Mouse (Mus musculus): Measurements from ENCODE around the gene Anks1. TPM values are rescaled to one million over a fixed set of nuclear protein-coding genes. Genes with fewer than 3 reads are reported as not detected.

The Anks1 gene
- polyA plus RNA-seq, 1 experiment from 2014 or later: 43.6 TPM

GRCm38 (mm10) chr17:27938121-27938754 lies 29.1 kb downstream of the Anks1 start:
- no peak overlapping the region for H3K4me3 ChIP-seq (ENCODE audit: low read depth, low read length)
- H3K27ac ChIP-seq (ENCODE audit: low read depth, low read length): no peak overlapping the region
- H3K27me3 ChIP-seq (ENCODE audit: control insufficient read depth, insufficient read depth, low read length): no peaks in the 10 kb centered on the region
- H3K36me3 ChIP-seq (ENCODE audit: control insufficient read depth, insufficient read depth, low read length): no peaks in the 10 kb centered on the region
- no peak overlapping the region for H3K9ac ChIP-seq (ENCODE audit: low read depth, low read length)
- no peak for DNase-seq (ENCODE audit: low spot score)
- H3K9me3 ChIP-seq (ENCODE audit: control insufficient read depth, low read length): no peaks in the 10 kb centered on the region
- no peak for ATAC-seq (ENCODE audit: low FRiP score)
- no peak overlapping the region for H3K4me2 ChIP-seq (replicated peaks; ENCODE audit: low read depth, low read length)
- H3K4me1 ChIP-seq (replicated peaks; ENCODE audit: control insufficient read depth, insufficient read depth, low read length): no peaks in the 10 kb centered on the region
- 84% methylated on average over 12 of the region's 12 CpGs for WGBS

GRCm38 (mm10) chr17:27939028-27939427 lies 29.9 kb downstream of the Anks1 start:
- DNase-seq (ENCODE audit: low spot score) (no peak), ATAC-seq (ENCODE audit: low FRiP score) (no peak)
- Histone ChIP-seq H3K36me3 (ENCODE audit: control insufficient read depth, insufficient read depth, low read length) (no peaks in the 10 kb centered on the region), H3K27me3 (ENCODE audit: control insufficient read depth, insufficient read depth, low read length) (no peaks in the 10 kb centered on the region), H3K9me3 (ENCODE audit: control insufficient read depth, low read length) (no peaks in the 10 kb centered on the region), H3K4me2 (replicated peaks; ENCODE audit: low read depth, low read length) (no peak overlapping the region), H3K27ac (ENCODE audit: low read depth, low read length) (no peak overlapping the region), H3K4me3 (ENCODE audit: low read depth, low read length) (no peak overlapping the region), H3K9ac (ENCODE audit: low read depth, low read length) (no peak overlapping the region), H3K4me1 (replicated peaks; ENCODE audit: control insufficient read depth, insufficient read depth, low read length) (no peaks in the 10 kb centered on the region)
- WGBS: 86% methylated on average over 5 of the region's 5 CpGs

- H3K4me3 ChIP-seq (ENCODE audit: low read depth, low read length): no peak overlapping the region
- no peaks in the 10 kb centered on the region for H3K4me1 ChIP-seq (replicated peaks; ENCODE audit: control insufficient read depth, insufficient read depth, low read length)
- DNase-seq (ENCODE audit: low spot score) (no peak), ATAC-seq (ENCODE audit: low FRiP score) (no peak)
- H3K36me3 ChIP-seq (ENCODE audit: control insufficient read depth, insufficient read depth, low read length): no peaks in the 10 kb centered on the region
- no peaks in the 10 kb centered on the region for H3K9me3 ChIP-seq (ENCODE audit: control insufficient read depth, low read length)
- H3K9ac ChIP-seq (ENCODE audit: low read depth, low read length): no peak overlapping the region
- H3K27me3 ChIP-seq (ENCODE audit: control insufficient read depth, insufficient read depth, low read length): no peaks in the 10 kb centered on the region
- H3K4me2 ChIP-seq (replicated peaks; ENCODE audit: low read depth, low read length): no peak overlapping the region
- WGBS: 73% methylated on average over 4 of the region's 4 CpGs
- no peak overlapping the region for H3K27ac ChIP-seq (ENCODE audit: low read depth, low read length)
These were observed 31.2 kb downstream of the Anks1 start for GRCm38 (mm10) chr17:27940352-27940751.

GRCm38 (mm10) chr17:27941178-27941577 lies 32.1 kb downstream of the Anks1 start:
- Histone ChIP-seq H3K4me1 (replicated peaks; ENCODE audit: control insufficient read depth, insufficient read depth, low read length) (no peaks in the 10 kb centered on the region), H3K4me3 (ENCODE audit: low read depth, low read length) (no peak overlapping the region), H3K9me3 (ENCODE audit: control insufficient read depth, low read length) (no peaks in the 10 kb centered on the region), H3K36me3 (ENCODE audit: control insufficient read depth, insufficient read depth, low read length) (no peaks in the 10 kb centered on the region), H3K27ac (ENCODE audit: low read depth, low read length) (no peak overlapping the region), H3K9ac (ENCODE audit: low read depth, low read length) (no peak overlapping the region), H3K27me3 (ENCODE audit: control insufficient read depth, insufficient read depth, low read length) (no peaks in the 10 kb centered on the region), H3K4me2 (replicated peaks; ENCODE audit: low read depth, low read length) (no peak overlapping the region)
- WGBS: 76% methylated on average over 5 of the region's 5 CpGs
- DNase-seq (ENCODE audit: low spot score): no peak
- no peak for ATAC-seq (ENCODE audit: low FRiP score)

GRCm38 (mm10) chr17:27941698-27942097 lies 32.6 kb downstream of the Anks1 start:
- H3K36me3 ChIP-seq (ENCODE audit: control insufficient read depth, insufficient read depth, low read length): no peaks in the 10 kb centered on the region
- ATAC-seq (ENCODE audit: low FRiP score) (no peak), DNase-seq (ENCODE audit: low spot score) (no peak)
- H3K4me2 ChIP-seq (replicated peaks; ENCODE audit: low read depth, low read length): no peak overlapping the region
- H3K4me3 ChIP-seq (ENCODE audit: low read depth, low read length): no peak overlapping the region
- no peak overlapping the region for H3K27ac ChIP-seq (ENCODE audit: low read depth, low read length)
- H3K27me3 ChIP-seq (ENCODE audit: control insufficient read depth, insufficient read depth, low read length): no peaks in the 10 kb centered on the region
- no peaks in the 10 kb centered on the region for H3K4me1 ChIP-seq (replicated peaks; ENCODE audit: control insufficient read depth, insufficient read depth, low read length)
- H3K9me3 ChIP-seq (ENCODE audit: control insufficient read depth, low read length): no peaks in the 10 kb centered on the region
- WGBS: 70% methylated on average over 2 of the region's 2 CpGs
- H3K9ac ChIP-seq (ENCODE audit: low read depth, low read length): no peak overlapping the region; the same call in 1 of the 2 replicates

- Histone ChIP-seq H3K4me1 (replicated peaks; ENCODE audit: control insufficient read depth, insufficient read depth, low read length) (no peaks in the 10 kb centered on the region), H3K4me2 (replicated peaks; ENCODE audit: low read depth, low read length) (no peak overlapping the region), H3K4me3 (ENCODE audit: low read depth, low read length) (no peak overlapping the region), H3K36me3 (ENCODE audit: control insufficient read depth, insufficient read depth, low read length) (no peaks in the 10 kb centered on the region), H3K27ac (ENCODE audit: low read depth, low read length) (no peak overlapping the region), H3K27me3 (ENCODE audit: control insufficient read depth, insufficient read depth, low read length) (no peaks in the 10 kb centered on the region), H3K9me3 (ENCODE audit: control insufficient read depth, low read length) (no peaks in the 10 kb centered on the region), H3K9ac (ENCODE audit: low read depth, low read length) (no peak overlapping the region)
- 92% methylated on average over 4 of the region's 4 CpGs for WGBS
- DNase-seq (ENCODE audit: low spot score) (no peak), ATAC-seq (ENCODE audit: low FRiP score) (no peak)
These were observed 33.0 kb downstream of the Anks1 start for GRCm38 (mm10) chr17:27942131-27942530.

- Histone ChIP-seq H3K4me1 (replicated peaks; ENCODE audit: control insufficient read depth, insufficient read depth, low read length) (no peaks in the 10 kb centered on the region), H3K4me2 (replicated peaks; ENCODE audit: low read depth, low read length) (no peak overlapping the region), H3K9ac (ENCODE audit: low read depth, low read length) (no peak overlapping the region), H3K27me3 (ENCODE audit: control insufficient read depth, insufficient read depth, low read length) (no peaks in the 10 kb centered on the region), H3K36me3 (ENCODE audit: control insufficient read depth, insufficient read depth, low read length) (no peaks in the 10 kb centered on the region), H3K27ac (ENCODE audit: low read depth, low read length) (peak overlapping the region; percentile 27; the same call in 1 of the 2 replicates), H3K9me3 (ENCODE audit: control insufficient read depth, low read length) (no peaks in the 10 kb centered on the region), H3K4me3 (ENCODE audit: low read depth, low read length) (no peak overlapping the region)
- no peak for DNase-seq (ENCODE audit: low spot score)
- no peak for ATAC-seq (ENCODE audit: low FRiP score)
- 69% methylated on average over 6 of the region's 6 CpGs for WGBS
These were observed 36.6 kb downstream of the Anks1 start for GRCm38 (mm10) chr17:27945546-27946216.

- DNase-seq (ENCODE audit: low spot score): no peak
- 84% methylated on average over 8 of the region's 8 CpGs for WGBS
- no peak overlapping the region for H3K4me2 ChIP-seq (replicated peaks; ENCODE audit: low read depth, low read length)
- H3K27ac ChIP-seq (ENCODE audit: low read depth, low read length): no peak overlapping the region
- no peak overlapping the region for H3K9ac ChIP-seq (ENCODE audit: low read depth, low read length)
- no peak for ATAC-seq (ENCODE audit: low FRiP score)
- no peak overlapping the region for H3K4me3 ChIP-seq (ENCODE audit: low read depth, low read length)
- H3K9me3 ChIP-seq (ENCODE audit: control insufficient read depth, low read length): no peaks in the 10 kb centered on the region
- no peaks in the 10 kb centered on the region for H3K36me3 ChIP-seq (ENCODE audit: control insufficient read depth, insufficient read depth, low read length)
- no peaks in the 10 kb centered on the region for H3K4me1 ChIP-seq (replicated peaks; ENCODE audit: control insufficient read depth, insufficient read depth, low read length)
- H3K27me3 ChIP-seq (ENCODE audit: control insufficient read depth, insufficient read depth, low read length): no peaks in the 10 kb centered on the region
These were observed 37.3 kb downstream of the Anks1 start for GRCm38 (mm10) chr17:27946371-27946770.

- H3K27ac ChIP-seq (ENCODE audit: low read depth, low read length): 0 out of 2 replicates have a peak overlapping the region, but pooled peaks have one; percentile 17
- H3K4me2 ChIP-seq (replicated peaks; ENCODE audit: low read depth, low read length): no peak overlapping the region
- DNase-seq (ENCODE audit: low spot score) (no peak), ATAC-seq (ENCODE audit: low FRiP score) (no peak)
- no peaks in the 10 kb centered on the region for H3K27me3 ChIP-seq (ENCODE audit: control insufficient read depth, insufficient read depth, low read length)
- no peak overlapping the region for H3K4me3 ChIP-seq (ENCODE audit: low read depth, low read length)
- H3K9ac ChIP-seq (ENCODE audit: low read depth, low read length): no peak overlapping the region
- no peaks in the 10 kb centered on the region for H3K9me3 ChIP-seq (ENCODE audit: control insufficient read depth, low read length)
- H3K36me3 ChIP-seq (ENCODE audit: control insufficient read depth, insufficient read depth, low read length): no peaks in the 10 kb centered on the region
- WGBS: 81% methylated on average over 2 of the region's 2 CpGs
- no peaks in the 10 kb centered on the region for H3K4me1 ChIP-seq (replicated peaks; ENCODE audit: control insufficient read depth, insufficient read depth, low read length)
These were observed 38.0 kb downstream of the Anks1 start for GRCm38 (mm10) chr17:27947155-27947554.
